Mouse (Mus musculus) heart, adult 2 months (tissue): ENCODE measurements around the gene Slc27a1.

Experiments used
- CTCF ChIP-seq: fragments of 200-600 bp; IDR thresholded peaks from 2 replicates; pipeline ENCODE4 v1.8.1; 2022; ENCODE audit warnings: antibody characterized with exemption, mild to moderate bottlenecking, moderate library complexity
- POLR2A ChIP-seq: fragments of 200-500 bp; IDR thresholded peaks from 2 replicates; pipeline ENCODE4 v1.6.1; 2011; ENCODE audit warnings: mild to moderate bottlenecking, low read depth, low read length, control low read depth; ENCODE audit not compliant: insufficient read depth

GRCm38 (mm10) chr8:71613418-71613817, 44.7 kb downstream of the Slc27a1 start:
- TF ChIP-seq POLR2A (no peak), CTCF (no peak)
